Mouse (Mus musculus): ENCODE data around the gene Mllt6. TPM values are rescaled to one million over a fixed set of nuclear protein-coding genes. Genes with fewer than 3 reads are reported as not detected.
A peak's percentile ranks its signal among the peaks of the same experiment; 100 is the strongest.

Gene Mllt6
- polyA plus RNA-seq, 1 experiment = 8.2 TPM

DNA sequence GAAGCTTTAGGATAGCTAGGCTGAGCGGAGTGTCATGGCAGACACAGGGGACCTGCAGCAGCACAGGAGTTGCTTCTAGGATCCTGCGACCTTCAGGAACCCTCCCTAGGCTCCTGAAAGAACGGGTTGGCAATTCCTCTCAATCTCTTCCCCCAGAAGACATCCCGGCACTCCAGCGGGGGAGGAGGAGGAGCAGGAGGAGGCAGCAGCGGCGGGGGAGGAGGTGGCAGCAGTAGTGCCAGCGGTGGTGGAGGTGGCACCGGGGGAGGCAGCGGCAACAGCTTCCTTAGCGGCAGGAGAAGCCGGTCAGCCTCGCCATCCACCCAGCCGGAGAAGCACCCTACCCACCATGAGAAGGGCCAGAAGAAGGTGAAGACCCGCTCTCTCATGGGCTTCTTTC lies 6.1 kb downstream of the Mllt6 start:
- TF ChIP-seq POLR2A (IDR thresholded peaks at IDR 0.05; ENCODE audit: control insufficient read depth, low read depth, low read length) (no peak), CTCF (IDR thresholded peaks at IDR 0.05; ENCODE audit: control insufficient read depth, insufficient read depth, insufficient replicate concordance, low read depth, low read length) (no peak)
- Histone ChIP-seq H3K27me3 (ENCODE audit: control insufficient read depth, insufficient read depth, low read length) (no peaks in the 10 kb centered on the region), H3K4me1 (ENCODE audit: control insufficient read depth, insufficient read depth, low read length) (peaks cover 6% of the 10 kb centered on the region; the same call in 1 of the 2 replicates), H3K27ac (ENCODE audit: control insufficient read depth, insufficient read depth, low read depth, low read length) (peak overlapping the region; percentile 62; the same call in 1 of the 2 replicates), H3K36me3 (ENCODE audit: control insufficient read depth, insufficient read depth, low read length) (no peaks in the 10 kb centered on the region), H3K4me3 (ENCODE audit: control insufficient read depth, low read depth, low read length) (no peak overlapping the region)

DNA sequence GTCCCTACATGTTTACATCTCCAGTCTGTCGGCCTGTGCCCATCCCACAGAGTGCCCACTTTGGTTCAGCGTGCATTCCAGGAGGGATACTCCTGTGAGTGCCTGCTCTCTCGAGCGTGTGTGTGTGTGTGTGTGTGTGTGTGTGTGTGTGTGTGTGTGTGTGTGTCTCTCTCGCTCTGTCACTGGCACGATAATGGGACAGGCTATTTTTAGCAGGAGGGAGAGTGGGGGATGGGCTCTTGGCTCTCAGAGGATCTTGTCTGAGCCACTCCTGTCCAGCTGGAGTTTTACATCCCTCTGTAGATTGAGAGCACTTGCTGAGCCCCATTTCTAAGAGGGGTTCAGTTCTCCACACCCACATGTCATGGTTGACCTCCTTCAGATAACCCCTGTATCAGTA lies 6.6 kb downstream of the Mllt6 start:
- no peaks in the 10 kb centered on the region for H3K27me3 ChIP-seq (ENCODE audit: control insufficient read depth, insufficient read depth, low read length)
- H3K4me1 ChIP-seq (ENCODE audit: control insufficient read depth, insufficient read depth, low read length) = peaks cover 3% of the 10 kb centered on the region; the same call in 1 of the 2 replicates
- H3K36me3 ChIP-seq (ENCODE audit: control insufficient read depth, insufficient read depth, low read length) = no peaks in the 10 kb centered on the region
- peak overlapping the region; percentile 43 for H3K27ac ChIP-seq (ENCODE audit: control insufficient read depth, insufficient read depth, low read depth, low read length)
- H3K4me3 ChIP-seq (ENCODE audit: control insufficient read depth, low read depth, low read length) = no peak overlapping the region
- TF ChIP-seq CTCF (IDR thresholded peaks at IDR 0.05; ENCODE audit: control insufficient read depth, insufficient read depth, insufficient replicate concordance, low read depth, low read length) = no peak
- TF ChIP-seq POLR2A (IDR thresholded peaks at IDR 0.05; ENCODE audit: control insufficient read depth, low read depth, low read length) = no peak

DNA sequence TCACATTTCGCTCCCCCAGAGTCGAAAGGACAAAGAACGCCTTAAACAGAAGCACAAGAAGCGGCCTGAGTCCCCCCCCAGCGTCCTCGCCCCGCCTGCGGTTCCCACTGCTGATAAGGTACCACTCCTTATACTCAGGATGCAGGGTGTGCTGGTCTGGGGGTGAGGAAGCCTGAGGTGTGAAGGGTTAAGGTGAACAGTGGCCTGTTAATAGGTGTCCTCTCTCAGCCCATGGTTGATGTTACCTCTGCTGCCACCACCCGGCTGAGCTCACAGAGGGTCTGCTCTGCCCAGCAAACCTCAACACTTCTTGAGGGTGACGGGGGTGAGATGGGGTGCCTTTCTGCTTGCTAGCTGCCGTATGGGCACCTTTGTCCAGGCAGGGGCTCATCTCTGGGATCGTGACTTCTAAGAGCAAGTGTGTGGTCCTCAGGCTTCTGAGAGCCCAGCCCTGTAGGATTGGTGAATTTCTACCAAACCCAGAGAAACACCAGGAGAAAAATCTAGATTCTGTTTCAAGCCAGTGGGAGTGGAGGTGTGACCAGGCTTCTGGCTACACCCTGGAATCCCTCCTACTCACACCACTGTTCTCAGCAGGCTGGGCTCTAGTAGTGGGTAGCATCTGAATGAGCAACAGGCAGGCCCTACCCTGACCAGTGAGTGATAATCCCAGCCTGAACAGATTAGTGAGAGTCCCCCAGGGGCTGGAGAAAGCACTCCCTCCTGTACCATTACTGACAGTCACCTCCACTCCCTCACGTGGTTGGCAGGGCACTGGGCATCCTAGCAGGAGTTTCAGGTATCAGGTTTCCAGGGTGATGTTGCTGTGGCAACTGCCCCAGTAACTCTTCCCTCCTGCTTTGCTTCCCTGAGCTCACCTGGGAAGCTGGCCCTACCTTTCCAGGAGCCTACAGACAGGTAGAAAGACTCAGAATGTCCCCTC lies 7.3 kb downstream of the Mllt6 start:
- Histone ChIP-seq H3K36me3 (ENCODE audit: control insufficient read depth, insufficient read depth, low read length) (no peaks in the 10 kb centered on the region), H3K4me3 (ENCODE audit: control insufficient read depth, low read depth, low read length) (no peak overlapping the region), H3K4me1 (ENCODE audit: control insufficient read depth, insufficient read depth, low read length) (peaks cover 3% of the 10 kb centered on the region; the same call in 1 of the 2 replicates), H3K27ac (ENCODE audit: control insufficient read depth, insufficient read depth, low read depth, low read length) (no peak overlapping the region; the same call in 1 of the 2 replicates), H3K27me3 (ENCODE audit: control insufficient read depth, insufficient read depth, low read length) (no peaks in the 10 kb centered on the region)
- TF ChIP-seq POLR2A (IDR thresholded peaks at IDR 0.05; ENCODE audit: control insufficient read depth, low read depth, low read length) (no peak), CTCF (IDR thresholded peaks at IDR 0.05; ENCODE audit: control insufficient read depth, insufficient read depth, insufficient replicate concordance, low read depth, low read length) (no peak)

- Histone ChIP-seq H3K4me3 (ENCODE audit: control insufficient read depth, low read depth, low read length) (no peak overlapping the region), H3K4me1 (ENCODE audit: control insufficient read depth, insufficient read depth, low read length) (peaks cover 3% of the 10 kb centered on the region; the same call in 1 of the 2 replicates), H3K36me3 (ENCODE audit: control insufficient read depth, insufficient read depth, low read length) (no peaks in the 10 kb centered on the region), H3K27ac (ENCODE audit: control insufficient read depth, insufficient read depth, low read depth, low read length) (no peak overlapping the region), H3K27me3 (ENCODE audit: control insufficient read depth, insufficient read depth, low read length) (no peaks in the 10 kb centered on the region)
- no peak for TF ChIP-seq POLR2A (IDR thresholded peaks at IDR 0.05; ENCODE audit: control insufficient read depth, low read depth, low read length)
- TF ChIP-seq CTCF (IDR thresholded peaks at IDR 0.05; ENCODE audit: control insufficient read depth, insufficient read depth, insufficient replicate concordance, low read depth, low read length) = no peak
Measured at GRCm38 (mm10) chr11:97671177-97671527, 7.9 kb downstream of the Mllt6 start.

DNA sequence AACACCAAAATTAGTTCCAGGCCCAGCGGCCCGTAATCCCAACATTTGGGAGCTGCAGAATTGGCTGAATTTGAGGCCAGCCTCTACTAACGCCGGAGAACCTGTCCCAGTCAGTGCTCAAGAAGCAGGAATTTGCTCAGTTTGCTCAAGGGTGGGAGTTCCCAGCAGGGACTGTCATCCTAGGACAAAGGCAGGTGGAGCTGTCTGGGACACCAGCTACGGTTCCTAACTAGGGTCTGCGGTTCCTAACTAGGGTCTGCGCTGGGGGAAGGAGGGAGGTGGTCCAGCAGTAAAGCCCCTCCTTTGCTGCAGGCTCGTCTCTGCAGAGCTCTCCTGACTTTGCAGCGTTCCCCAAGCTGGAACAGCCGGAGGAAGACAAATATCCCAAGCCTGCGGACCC lies 9.9 kb downstream of the Mllt6 start:
- H3K36me3 ChIP-seq (ENCODE audit: control insufficient read depth, insufficient read depth, low read length) = no peaks in the 10 kb centered on the region
- peaks cover 3% of the 10 kb centered on the region; the same call in 1 of the 2 replicates for H3K4me1 ChIP-seq (ENCODE audit: control insufficient read depth, insufficient read depth, low read length)
- no peak for TF ChIP-seq CTCF (IDR thresholded peaks at IDR 0.05; ENCODE audit: control insufficient read depth, insufficient read depth, insufficient replicate concordance, low read depth, low read length)
- no peak for TF ChIP-seq POLR2A (IDR thresholded peaks at IDR 0.05; ENCODE audit: control insufficient read depth, low read depth, low read length)
- H3K27ac ChIP-seq (ENCODE audit: control insufficient read depth, insufficient read depth, low read depth, low read length) = no peak overlapping the region
- H3K4me3 ChIP-seq (ENCODE audit: control insufficient read depth, low read depth, low read length) = no peak overlapping the region
- H3K27me3 ChIP-seq (ENCODE audit: control insufficient read depth, insufficient read depth, low read length) = no peaks in the 10 kb centered on the region

DNA sequence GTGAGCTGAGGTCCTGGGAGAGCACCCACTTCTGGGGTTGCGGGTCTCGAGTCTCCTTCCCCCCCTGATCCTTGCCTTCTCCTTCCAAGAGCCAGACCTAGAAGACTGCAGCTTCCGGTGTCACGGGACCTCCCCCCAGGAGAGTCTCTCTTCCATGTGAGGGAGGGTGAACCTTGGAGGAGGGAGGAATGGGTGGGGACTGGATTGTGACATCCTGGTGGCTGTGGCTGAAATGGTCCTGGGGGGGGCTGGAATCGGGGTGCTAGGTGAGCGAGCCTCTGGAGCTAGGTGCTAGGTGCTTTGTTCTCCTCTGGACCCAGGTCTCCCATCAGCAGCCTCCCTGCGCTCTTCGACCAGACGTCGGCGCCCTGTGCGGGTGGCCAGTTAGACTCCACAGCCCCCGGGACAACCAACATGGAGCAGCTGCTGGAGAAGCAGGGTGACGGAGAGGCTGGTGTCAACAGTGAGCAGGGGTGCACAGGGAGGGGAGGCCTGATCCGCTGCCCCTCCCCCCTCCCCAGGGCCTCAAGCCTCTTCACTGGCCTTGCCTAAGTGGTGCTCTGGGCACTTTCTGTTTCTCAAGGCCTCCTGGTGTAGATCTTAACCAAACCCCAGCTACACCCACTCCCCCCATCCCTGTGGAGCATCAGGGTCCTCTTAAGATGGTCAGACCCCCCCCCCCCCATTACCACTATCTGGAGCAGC lies 13.0 kb downstream of the Mllt6 start:
- H3K27me3 ChIP-seq (ENCODE audit: control insufficient read depth, insufficient read depth, low read length) = no peaks in the 10 kb centered on the region
- H3K36me3 ChIP-seq (ENCODE audit: control insufficient read depth, insufficient read depth, low read length) = no peaks in the 10 kb centered on the region
- H3K4me1 ChIP-seq (ENCODE audit: control insufficient read depth, insufficient read depth, low read length) = no peaks in the 10 kb centered on the region
- no peak overlapping the region for H3K27ac ChIP-seq (ENCODE audit: control insufficient read depth, insufficient read depth, low read depth, low read length)
- H3K4me3 ChIP-seq (ENCODE audit: control insufficient read depth, low read depth, low read length) = no peak overlapping the region
- TF ChIP-seq POLR2A (IDR thresholded peaks at IDR 0.05; ENCODE audit: control insufficient read depth, low read depth, low read length) (no peak), CTCF (IDR thresholded peaks at IDR 0.05; ENCODE audit: control insufficient read depth, insufficient read depth, insufficient replicate concordance, low read depth, low read length) (no peak)

- Histone ChIP-seq H3K4me1 (ENCODE audit: control insufficient read depth, insufficient read depth, low read length) (no peaks in the 10 kb centered on the region), H3K36me3 (ENCODE audit: control insufficient read depth, insufficient read depth, low read length) (no peaks in the 10 kb centered on the region), H3K4me3 (ENCODE audit: control insufficient read depth, low read depth, low read length) (no peak overlapping the region), H3K27me3 (ENCODE audit: control insufficient read depth, insufficient read depth, low read length) (no peaks in the 10 kb centered on the region), H3K27ac (ENCODE audit: control insufficient read depth, insufficient read depth, low read depth, low read length) (no peak overlapping the region)
- TF ChIP-seq CTCF (IDR thresholded peaks at IDR 0.05; ENCODE audit: control insufficient read depth, insufficient read depth, insufficient replicate concordance, low read depth, low read length) (no peak), POLR2A (IDR thresholded peaks at IDR 0.05; ENCODE audit: control insufficient read depth, low read depth, low read length) (no peak)
Measured at GRCm38 (mm10) chr11:97677381-97677780, 14.2 kb downstream of the Mllt6 start.

Measured in testis, adult 2 months (tissue).